Mouse (Mus musculus) liver, adult 2 months (tissue): Measurements from ENCODE around the gene Adgrl4. TPM values are rescaled to one million over a fixed set of nuclear protein-coding genes. Genes with fewer than 3 reads are reported as not detected.

Experiments
- DNase-seq: peaks from one replicate; pipeline ENCODE4 v3.0.0-alpha.2; 2011; ENCODE audit warnings: low read depth, low spot score; ENCODE audit errors: extremely low read depth
- H3K27ac ChIP-seq: fragments of 200-500 bp; replicated peaks from 2 replicates; pipeline ENCODE4 v1.5.1; 2012; ENCODE audit warnings: low read depth, mild to moderate bottlenecking, control low read depth, inconsistent platforms, low read length; ENCODE audit not compliant: insufficient read depth
- H3K27me3 ChIP-seq: fragments of 200-500 bp; 2 replicates; pipeline ENCODE4 v1.6.1; 2012; ENCODE audit warnings: mild to moderate bottlenecking, moderate library complexity, low read length, inconsistent platforms; ENCODE audit not compliant: control insufficient read depth, insufficient read depth
- H3K36me3 ChIP-seq: fragments of 200-500 bp; 2 replicates; pipeline ENCODE4 v1.6.1; 2012; ENCODE audit warnings: low read length, inconsistent platforms; ENCODE audit not compliant: control insufficient read depth, insufficient read depth
- H3K4me1 ChIP-seq: fragments of 200-500 bp; 2 replicates; pipeline ENCODE4 v1.6.1; 2011; ENCODE audit warnings: low read length; ENCODE audit not compliant: control insufficient read depth, insufficient read depth
- H3K4me3 ChIP-seq: fragments of 200-500 bp; 2 replicates; pipeline ENCODE4 v1.5.1; 2011; ENCODE audit warnings: low read depth, mild to moderate bottlenecking, control low read depth, low read length, moderate library complexity; ENCODE audit not compliant: insufficient read depth
- H3K79me2 ChIP-seq: fragments of 200-500 bp; 2 replicates; pipeline ENCODE4 v1.6.1; 2012; ENCODE audit warnings: inconsistent platforms, mild to moderate bottlenecking, low read length, moderate library complexity; ENCODE audit not compliant: control insufficient read depth, insufficient read depth
- H3K9ac ChIP-seq: fragments of 200-500 bp; 2 replicates; pipeline ENCODE4 v1.6.1; 2012; ENCODE audit warnings: low read depth, mild to moderate bottlenecking, control low read depth, inconsistent platforms, low read length
- CTCF ChIP-seq: fragments of 200-500 bp; IDR thresholded peaks from 2 replicates; pipeline ENCODE4 v1.5.1; 2011; ENCODE audit warnings: low read depth, low read length, control low read depth
- POLR2A ChIP-seq: fragments of 200-500 bp; IDR thresholded peaks from 2 replicates; pipeline ENCODE4 v1.6.1; 2011; ENCODE audit warnings: low read length, control low read depth; ENCODE audit not compliant: insufficient read depth; ENCODE audit errors: extremely low read depth
- WGBS: fragments of 180-500 bp; shearing (Covaris S2); methylation state at CpG from one replicate; pipeline ENCODE4 v1.1.7; 2018; 5-methylcytosine and 5-hydroxymethylcytosine counted together
- polyA plus RNA-seq: library from polyadenylated mRNA; depleted of rRNA; stranded (reverse); fragments of >200 nt; gene quantifications from 2 replicates; pipeline ENCODE4 v1.2.3, GENCODE M21; 2012
- total RNA-seq: library from RNA; depleted of rRNA; stranded (reverse); fragments of >200 nt; gene quantifications from 2 replicates; pipeline ENCODE4 v1.2.3, GENCODE M21; 2014

Gene Adgrl4
- total and polyA plus RNA-seq, 2 experiments, result 2.7 to 17.9 TPM

- Histone ChIP-seq H3K79me2 (no peaks in the 10 kb centered on the region), H3K27me3 (no peaks in the 10 kb centered on the region), H3K9ac (no peak overlapping the region), H3K4me3 (no peak overlapping the region), H3K27ac (no peak overlapping the region), H3K36me3 (no peaks in the 10 kb centered on the region), H3K4me1 (no peaks in the 10 kb centered on the region; the same call in 1 of the 2 replicates)
- 46% methylated on average over 2 of the region's 2 CpGs for WGBS
- no peak for DNase-seq
- TF ChIP-seq CTCF, result no peak
- no peak for TF ChIP-seq POLR2A
Measured at GRCm38 (mm10) chr3:151445936-151446335, 8.2 kb downstream of the Adgrl4 start.

DNA sequence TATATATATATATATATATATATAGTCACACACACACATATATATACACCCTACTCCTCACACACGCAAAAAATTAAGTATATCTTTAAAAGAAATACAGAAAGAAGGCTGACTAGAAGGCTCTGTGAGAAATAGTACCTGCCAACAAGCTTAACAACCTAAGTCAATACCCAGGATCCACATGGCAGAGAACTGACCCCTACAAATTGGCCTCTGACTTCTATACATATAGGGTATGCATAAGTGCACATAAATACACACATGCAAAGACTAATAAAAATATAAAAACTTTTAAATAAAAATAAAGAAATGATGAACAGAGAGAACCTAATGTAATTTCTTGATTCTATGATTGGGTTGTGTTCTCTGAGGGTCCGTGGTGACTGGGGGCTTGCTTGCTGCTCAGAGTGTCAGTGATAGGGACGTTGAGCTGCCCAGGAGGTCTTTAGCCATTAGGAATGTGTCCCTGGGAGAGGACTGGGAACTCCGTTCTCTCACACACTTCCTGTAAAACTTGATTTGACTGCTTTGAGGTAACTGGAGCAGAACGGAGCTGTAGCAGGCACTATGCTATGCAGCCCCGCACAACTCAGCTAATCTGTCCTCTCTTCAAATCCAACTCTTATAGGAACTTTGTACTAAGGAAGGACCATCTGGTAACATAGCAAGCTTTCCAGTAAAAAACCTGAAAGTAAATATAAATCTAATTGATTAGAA, 17.5 kb downstream of the Adgrl4 start:
- H3K79me2 ChIP-seq, result no peaks in the 10 kb centered on the region
- TF ChIP-seq CTCF (no peak), POLR2A (no peak)
- no peak overlapping the region for H3K4me3 ChIP-seq
- no peaks in the 10 kb centered on the region for H3K36me3 ChIP-seq
- DNase-seq, result no peak
- no peak overlapping the region for H3K9ac ChIP-seq
- no peaks in the 10 kb centered on the region for H3K4me1 ChIP-seq
- H3K27me3 ChIP-seq, result no peaks in the 10 kb centered on the region
- H3K27ac ChIP-seq, result no peak overlapping the region
- 57% methylated on average over 6 of the region's 6 CpGs for WGBS

- Histone ChIP-seq H3K36me3 (no peaks in the 10 kb centered on the region), H3K27me3 (no peaks in the 10 kb centered on the region), H3K4me1 (no peaks in the 10 kb centered on the region), H3K27ac (no peak overlapping the region), H3K4me3 (no peak overlapping the region), H3K9ac (no peak overlapping the region), H3K79me2 (no peaks in the 10 kb centered on the region)
- TF ChIP-seq CTCF (no peak), POLR2A (no peak)
- DNase-seq, result no peak
- 64% methylated on average over 3 of the region's 3 CpGs for WGBS
Measured at GRCm38 (mm10) chr3:151459430-151460190, 21.9 kb downstream of the Adgrl4 start.

DNA sequence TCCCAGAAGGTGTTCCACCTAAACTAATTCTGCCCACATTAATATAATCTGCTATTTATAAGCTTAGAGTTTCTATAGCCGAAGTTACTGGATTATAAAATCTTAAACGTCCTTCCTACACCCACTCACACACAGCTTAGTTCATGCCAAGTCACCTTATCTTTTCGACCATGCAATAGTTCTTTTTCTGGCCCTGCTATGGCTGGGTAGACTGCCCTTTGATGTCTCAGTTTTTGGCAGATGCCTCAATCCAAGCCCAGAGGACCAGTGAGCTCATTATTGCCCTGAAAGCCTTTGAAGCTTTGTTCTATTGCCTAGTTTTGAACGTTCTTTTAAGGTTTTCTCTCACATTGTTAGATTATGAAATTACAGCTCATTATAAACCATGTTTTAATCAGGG, 27.5 kb downstream of the Adgrl4 start:
- no peak overlapping the region for H3K27ac ChIP-seq
- no peaks in the 10 kb centered on the region for H3K27me3 ChIP-seq
- no peak for DNase-seq
- no peaks in the 10 kb centered on the region for H3K4me1 ChIP-seq
- no peaks in the 10 kb centered on the region for H3K36me3 ChIP-seq
- H3K79me2 ChIP-seq, result no peaks in the 10 kb centered on the region
- no peak overlapping the region for H3K4me3 ChIP-seq
- WGBS, result 47% methylated on average over 4 of the region's 4 CpGs
- TF ChIP-seq CTCF, result no peak
- no peak for TF ChIP-seq POLR2A
- H3K9ac ChIP-seq, result no peak overlapping the region

DNA sequence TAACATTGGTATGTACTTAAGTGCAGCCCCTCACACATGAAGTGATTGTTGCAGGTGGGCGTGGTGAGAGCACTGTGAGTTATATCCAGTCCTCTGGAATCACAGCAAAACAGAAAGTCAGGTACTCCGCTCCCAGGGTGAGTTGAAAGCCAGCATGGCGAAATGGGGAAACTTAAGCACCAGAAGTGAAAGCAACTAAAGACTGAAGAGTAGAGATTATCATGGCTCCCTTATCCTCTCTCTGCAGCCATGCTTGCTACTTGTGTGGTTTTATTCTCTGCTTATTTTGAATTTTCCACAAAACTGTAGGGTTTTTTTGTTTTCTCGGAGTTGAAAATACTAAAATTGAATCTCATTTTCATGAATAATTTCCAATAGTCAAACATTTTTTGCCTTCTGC, 51.2 kb downstream of the Adgrl4 start:
- Histone ChIP-seq H3K27ac (no peak overlapping the region), H3K4me3 (no peak overlapping the region), H3K9ac (no peak overlapping the region), H3K79me2 (no peaks in the 10 kb centered on the region), H3K36me3 (no peaks in the 10 kb centered on the region), H3K4me1 (no peaks in the 10 kb centered on the region), H3K27me3 (no peaks in the 10 kb centered on the region)
- no peak for DNase-seq
- no peak for TF ChIP-seq CTCF
- TF ChIP-seq POLR2A, result no peak
- 87% methylated on average over 4 of the region's 4 CpGs for WGBS

- no peaks in the 10 kb centered on the region; the same call in 1 of the 2 replicates for H3K36me3 ChIP-seq
- WGBS, result 90% methylated on average over 3 of the region's 3 CpGs
- H3K4me3 ChIP-seq, result no peak overlapping the region
- H3K9ac ChIP-seq, result no peak overlapping the region
- no peak overlapping the region for H3K27ac ChIP-seq
- H3K4me1 ChIP-seq, result no peaks in the 10 kb centered on the region
- no peaks in the 10 kb centered on the region for H3K27me3 ChIP-seq
- no peaks in the 10 kb centered on the region for H3K79me2 ChIP-seq
- TF ChIP-seq CTCF (no peak), POLR2A (no peak)
- no peak for DNase-seq
Measured at GRCm38 (mm10) chr3:151505606-151506005, 67.9 kb downstream of the Adgrl4 start.
